Mouse (Mus musculus): ENCODE measurements around the gene Cd44.

DNA sequence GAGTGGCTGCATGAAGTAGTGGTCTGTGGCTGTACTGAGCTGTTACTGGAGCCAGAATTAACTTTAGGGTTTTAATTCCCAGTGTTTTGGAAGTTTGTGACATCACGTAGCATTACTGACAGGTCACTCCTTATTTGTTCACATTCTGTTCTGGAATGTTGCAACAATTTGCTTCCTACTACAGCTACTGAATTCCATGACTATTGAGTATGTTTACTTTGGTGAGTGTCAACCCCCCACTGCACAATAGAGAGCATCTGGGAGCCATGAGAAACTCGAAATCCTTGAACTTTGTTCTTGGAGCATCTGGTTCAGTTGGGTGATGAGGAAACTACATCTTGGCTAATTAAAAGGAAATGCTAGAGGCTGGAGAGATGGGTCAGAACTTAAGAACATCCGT, 22.2 kb upstream of the Cd44 start:
- TF ChIP-seq CTCF (IDR thresholded peaks at IDR 0.05; ENCODE audit: low read depth) (no peak), EP300 (IDR thresholded peaks at IDR 0.05; ENCODE audit: low read depth) (no peak)

All from liver, postnatal 0 days (tissue).